Mouse (Mus musculus): ENCODE results near the gene Hoxa9.

DNA sequence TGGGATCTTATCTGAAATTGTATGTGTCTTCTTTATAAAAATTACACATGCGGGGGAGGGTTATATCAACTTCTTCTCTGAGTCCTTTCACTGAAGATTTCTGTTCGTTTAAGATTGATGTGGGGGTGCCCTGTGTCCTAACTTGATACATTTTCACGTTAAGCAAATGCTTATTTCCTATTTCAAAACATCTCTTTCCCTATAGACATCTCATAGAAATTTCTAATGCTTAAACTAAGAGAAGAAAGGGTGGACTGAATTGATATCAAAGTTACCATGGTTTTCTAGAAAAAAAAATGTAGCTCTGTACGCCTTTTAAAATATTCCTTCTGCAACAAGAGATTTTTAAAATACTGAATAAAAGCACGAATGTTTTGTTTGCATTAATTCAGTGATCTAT is 36.3 kb upstream of the Hoxa9 start:
- TF ChIP-seq CTCF (conservative IDR thresholded peaks at IDR 0.05; ENCODE audit: low read length) (no peak), NANOG (IDR thresholded peaks at IDR 0.05; ENCODE audit: borderline replicate concordance, low read length) (no peak), POU5F1 (IDR thresholded peaks at IDR 0.05; ENCODE audit: borderline replicate concordance, low read length) (no peak)
